Mouse (Mus musculus) heart, postnatal 0 days (tissue): Measurements from ENCODE around the gene Hecw2. TPM values are rescaled to one million over a fixed set of nuclear protein-coding genes. Genes with fewer than 3 reads are reported as not detected.

Source experiments
- ATAC-seq: fragments of 200-750 bp; cut with Nextera tagmentation; 2 replicates; pipeline ENCODE4 v1.8.0; 2017; ENCODE audit warnings: low read depth, moderate number of reproducible peaks, moderate library complexity; ENCODE audit not compliant: insufficient read depth
- DNase-seq: peaks from one replicate; pipeline ENCODE4 v3.0.0-alpha.2; 2016; ENCODE audit warnings: low spot score
- H3K27ac ChIP-seq: fragments of 300-500 bp; sonication (generic); 2 replicates; pipeline ENCODE4 v1.5.1; 2014; ENCODE audit warnings: low read depth, mild to moderate bottlenecking
- H3K27me3 ChIP-seq: fragments of 300-500 bp; sonication (generic); 2 replicates; pipeline ENCODE4 v1.6.1; 2014; ENCODE audit warnings: low read length, mixed read lengths; ENCODE audit not compliant: control insufficient read depth, insufficient read depth
- H3K36me3 ChIP-seq: fragments of 300-500 bp; sonication (generic); replicated peaks from 2 replicates; pipeline ENCODE4 v1.6.1; 2014; ENCODE audit warnings: low read length, mixed read lengths; ENCODE audit not compliant: control insufficient read depth, insufficient read depth
- H3K4me1 ChIP-seq: fragments of 300-500 bp; sonication (generic); 2 replicates; pipeline ENCODE4 v1.6.1; 2014; ENCODE audit warnings: antibody characterized with exemption; ENCODE audit not compliant: control insufficient read depth, insufficient read depth
- H3K4me2 ChIP-seq: fragments of 300-500 bp; sonication (generic); 2 replicates; pipeline ENCODE4 v1.6.1; 2014; ENCODE audit warnings: low read depth, mild to moderate bottlenecking, low read length, moderate library complexity
- H3K4me3 ChIP-seq: fragments of 300-500 bp; sonication (generic); 2 replicates; pipeline ENCODE4 v1.5.1; 2014; ENCODE audit warnings: low read depth, low read length
- H3K9ac ChIP-seq: fragments of 300-500 bp; sonication (generic); replicated peaks from 2 replicates; pipeline ENCODE4 v1.6.1; 2014; ENCODE audit warnings: low read depth, low read length, mixed read lengths
- H3K9me3 ChIP-seq: fragments of 300-500 bp; sonication (generic); replicated peaks from 2 replicates; pipeline ENCODE4 v1.6.1; 2016; ENCODE audit warnings: low read length; ENCODE audit not compliant: control insufficient read depth
- CTCF ChIP-seq: IDR thresholded peaks from 2 replicates; pipeline ENCODE4 v1.5.1; 2016; ENCODE audit warnings: antibody characterized with exemption, control low read depth, low read depth
- EP300 ChIP-seq: IDR thresholded peaks from 2 replicates; pipeline ENCODE4 v1.6.1; 2016; ENCODE audit warnings: antibody characterized with exemption, low read depth
- WGBS: fragments of 180-500 bp; shearing (Covaris S2); extraction: QIAGEN DNeasy Blood & Tissue Kit; methylation state at CpG from one replicate; pipeline ENCODE4 v1.1.7; 2014; 5-methylcytosine and 5-hydroxymethylcytosine counted together
- polyA plus RNA-seq: library from polyadenylated mRNA; unstranded; fragments of >200 nt; fragmentation: Nextera tagmentation; extraction: Ambion mirVana; gene quantifications from 2 replicates; pipeline ENCODE4 v1.2.1, GENCODE M21; 2015
- total RNA-seq: library from RNA; depleted of rRNA; stranded (reverse); fragments of >200 nt; gene quantifications from 2 replicates; pipeline ENCODE4 v1.2.3, GENCODE M21; 2014; ENCODE audit warnings: low replicate concordance

Gene Hecw2
- total and polyA plus RNA-seq, 2 experiments from 2014 or later = 3.6 to 9.0 TPM

GRCm38 (mm10) chr1:54005860-54006386, 189.0 kb downstream of the Hecw2 start:
- DNase-seq (no peak), ATAC-seq (no peak)
- peak overlapping the region; percentile 64 for H3K27ac ChIP-seq
- H3K27me3 ChIP-seq = no peaks in the 10 kb centered on the region
- no peak overlapping the region for H3K4me2 ChIP-seq
- H3K4me1 ChIP-seq = peaks cover 56% of the 10 kb centered on the region
- no peaks in the 10 kb centered on the region for H3K36me3 ChIP-seq
- H3K9me3 ChIP-seq = no peaks in the 10 kb centered on the region
- WGBS = 10% methylated on average over 5 of the region's 5 CpGs
- H3K4me3 ChIP-seq = no peak overlapping the region
- no peak overlapping the region; the same call in 1 of the 2 replicates for H3K9ac ChIP-seq
- no peak for TF ChIP-seq CTCF

- ATAC-seq (peak; percentile 65; the same call in 1 of the 2 replicates), DNase-seq (peak; percentile 58)
- TF ChIP-seq EP300 (no peak), CTCF (no peak)
- Histone ChIP-seq H3K9ac (no peak overlapping the region), H3K4me2 (no peak overlapping the region), H3K27ac (peak overlapping the region; percentile 80), H3K4me1 (peaks cover 44% of the 10 kb centered on the region), H3K27me3 (no peaks in the 10 kb centered on the region), H3K36me3 (no peaks in the 10 kb centered on the region), H3K9me3 (no peaks in the 10 kb centered on the region), H3K4me3 (no peak overlapping the region)
- 16% methylated on average over 3 of the region's 3 CpGs for WGBS
Observed at GRCm38 (mm10) chr1:54003288-54003687, 191.7 kb downstream of the Hecw2 start.

GRCm38 (mm10) chr1:54002077-54002476, 192.9 kb downstream of the Hecw2 start:
- DNase-seq (no peak), ATAC-seq (peak; percentile 40; the same call in 1 of the 2 replicates)
- Histone ChIP-seq H3K4me2 (no peak overlapping the region), H3K27ac (peak overlapping the region; percentile 80), H3K27me3 (no peaks in the 10 kb centered on the region), H3K9me3 (no peaks in the 10 kb centered on the region), H3K4me3 (no peak overlapping the region), H3K36me3 (no peaks in the 10 kb centered on the region), H3K9ac (no peak overlapping the region), H3K4me1 (peaks cover 44% of the 10 kb centered on the region)
- 34% methylated on average over 2 of the region's 2 CpGs for WGBS
- TF ChIP-seq EP300 (no peak), CTCF (no peak)

GRCm38 (mm10) chr1:53997239-53997638, 197.7 kb downstream of the Hecw2 start:
- Histone ChIP-seq H3K4me2 (no peak overlapping the region), H3K27me3 (no peaks in the 10 kb centered on the region), H3K27ac (no peak overlapping the region), H3K4me3 (no peak overlapping the region), H3K36me3 (no peaks in the 10 kb centered on the region), H3K4me1 (peaks cover 11% of the 10 kb centered on the region), H3K9ac (no peak overlapping the region), H3K9me3 (no peaks in the 10 kb centered on the region)
- DNase-seq (no peak), ATAC-seq (no peak)
- TF ChIP-seq CTCF = no peak
- TF ChIP-seq EP300 = no peak
- 95% methylated on average over 1 of the region's 1 CpGs for WGBS

- Histone ChIP-seq H3K9ac (no peak overlapping the region), H3K27me3 (no peaks in the 10 kb centered on the region), H3K4me3 (no peak overlapping the region), H3K27ac (peak overlapping the region; percentile 86), H3K9me3 (no peaks in the 10 kb centered on the region), H3K4me2 (0 out of 2 replicates have a peak overlapping the region, but pooled peaks have one; percentile 6), H3K4me1 (peaks cover 16% of the 10 kb centered on the region), H3K36me3 (no peaks in the 10 kb centered on the region)
- WGBS = 38% methylated on average over 8 of the region's 8 CpGs
- ATAC-seq (peak; percentile 55; the same call in 1 of the 2 replicates), DNase-seq (peak; percentile 66)
- peak; percentile 33 for TF ChIP-seq CTCF
- TF ChIP-seq EP300 = peak; percentile 75
Observed at GRCm38 (mm10) chr1:53986185-53986892, 208.6 kb downstream of the Hecw2 start.
